Comparison of ENCODE assay signal across 27 mouse cellular contexts in the genomic region with DNA sequence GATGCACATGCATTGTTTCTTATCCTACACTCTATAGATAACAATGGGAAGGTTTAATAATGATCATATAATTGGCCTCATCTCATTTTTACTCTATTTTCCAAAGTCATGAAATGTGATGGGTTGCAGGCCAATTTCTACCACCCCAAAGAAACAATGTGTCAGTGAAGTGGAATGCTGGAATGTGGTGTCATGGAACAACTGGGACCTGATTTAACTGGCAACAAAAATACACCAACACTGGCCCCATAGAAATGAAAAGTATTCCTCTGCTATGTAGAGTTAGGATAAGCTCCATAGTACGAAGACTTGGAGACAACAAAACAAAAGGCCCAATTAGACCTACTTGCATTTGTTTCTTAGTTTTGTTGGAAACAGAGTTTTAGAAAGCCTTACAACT.
DNase-seq lines count a peak whose midpoint lies in the region; ATAC-seq and TF ChIP-seq lines count a peak whose summit lies in the region.
"Had no signal": no experiment of that assay in that cellular context is flagged by ENCODE, and none has a peak within 500 bp of the region (broad histone marks: within the 10 kb centered on the region; RNA-seq: fewer than 3 reads in every experiment).

No protein-coding gene starts in this region.

- H3K9ac ChIP-seq in heart, embryonic 16.5 days (ENCODE audit: low read length): no peak overlapping the region
- H3K9ac ChIP-seq in forebrain, embryonic 11.5 days (ENCODE audit: low read length): no peak overlapping the region
- H3K9ac ChIP-seq in intestine, postnatal 0 days (ENCODE audit: low read depth, low read length): no peak overlapping the region
- H3K9ac ChIP-seq: forebrain, postnatal 0 days; hindbrain, embryonic 12.5 days; limb, embryonic 15.5 days; liver, embryonic 14.5 days; lung, embryonic 15.5 days; neural tube, embryonic 13.5 days; stomach, embryonic 15.5 days had no signal

- ATAC-seq in heart, embryonic 16.5 days (replicated peaks; ENCODE audit: extremely low read depth, insufficient read depth, low FRiP score): peak; percentile 63; the same call in 1 of the 2 replicates
- ATAC-seq in forebrain, embryonic 11.5 days (replicated peaks; ENCODE audit: low FRiP score): no peak
- no peak for ATAC-seq in intestine, postnatal 0 days
- ATAC-seq: forebrain, postnatal 0 days had no signal

- DNase-seq in heart, adult 11 months: peak; percentile 87
- DNase-seq in heart, postnatal 25 days (ENCODE audit: low spot score): no peak
- no peak for DNase-seq in heart, embryonic 10.5 days (ENCODE audit: low spot score)
- DNase-seq in forebrain, embryonic 11.5 days (ENCODE audit: low spot score): no peak
- DNase-seq in right cerebral cortex, postnatal 25 days: no peak
- DNase-seq: adrenal gland, adult 2 months; cerebellum, adult 11 months; cerebellum, adult 9-11 months; forebrain, postnatal 0 days; kidney, adult 18-20 months; left cerebral cortex, postnatal 4 days; lung, postnatal 36 days; midbrain, embryonic 14.5 days; retina, postnatal 1 day; thymus, postnatal 36 days had no signal

- H3K4me3 ChIP-seq in heart, embryonic 10.5 days: no peak overlapping the region
- 0 out of 2 replicates have a peak overlapping the region, but pooled peaks have one; percentile 6 for H3K4me3 ChIP-seq in heart, embryonic 16.5 days (ENCODE audit: low read length)
- H3K4me3 ChIP-seq in forebrain, embryonic 11.5 days (ENCODE audit: low read depth, low read length): no peak overlapping the region
- H3K4me3 ChIP-seq in intestine, postnatal 0 days (ENCODE audit: low read depth, low read length): no peak overlapping the region
- H3K4me3 ChIP-seq: forebrain, embryonic 10.5 days; hindbrain, embryonic 12.5 days; left cerebral cortex, adult 2 months; limb, embryonic 15.5 days; lung, embryonic 15.5 days; megakaryocyte, embryonic 14.5 days; neural tube, embryonic 13.5 days; stomach, embryonic 15.5 days had no signal

- H3K9me3 ChIP-seq in heart, embryonic 10.5 days: no peaks in the 10 kb centered on the region
- no peaks in the 10 kb centered on the region for H3K9me3 ChIP-seq in heart, embryonic 16.5 days (replicated peaks; ENCODE audit: control insufficient read depth, low read length)
- H3K9me3 ChIP-seq in forebrain, embryonic 11.5 days (ENCODE audit: control insufficient read depth, low read length): no peaks in the 10 kb centered on the region
- no peaks in the 10 kb centered on the region for H3K9me3 ChIP-seq in intestine, postnatal 0 days (ENCODE audit: control insufficient read depth)
- H3K9me3 ChIP-seq: forebrain, embryonic 10.5 days; hindbrain, embryonic 12.5 days; limb, embryonic 15.5 days; lung, embryonic 15.5 days; megakaryocyte, embryonic 14.5 days; neural tube, embryonic 13.5 days; stomach, embryonic 15.5 days had no signal

- no peaks in the 10 kb centered on the region for H3K36me3 ChIP-seq in heart, embryonic 10.5 days
- H3K36me3 ChIP-seq in heart, embryonic 16.5 days (ENCODE audit: control insufficient read depth, insufficient read depth): no peaks in the 10 kb centered on the region
- H3K36me3 ChIP-seq in forebrain, embryonic 11.5 days (ENCODE audit: control insufficient read depth, insufficient read depth, low read length): no peaks in the 10 kb centered on the region
- H3K36me3 ChIP-seq in intestine, postnatal 0 days (ENCODE audit: control insufficient read depth, insufficient read depth): no peaks in the 10 kb centered on the region
- H3K36me3 ChIP-seq: forebrain, embryonic 10.5 days; hindbrain, embryonic 12.5 days; limb, embryonic 15.5 days; lung, embryonic 15.5 days; neural tube, embryonic 13.5 days; stomach, embryonic 15.5 days had no signal

- no peaks in the 10 kb centered on the region for H3K27me3 ChIP-seq in heart, embryonic 10.5 days (ENCODE audit: insufficient read depth, poor library complexity, severe bottlenecking)
- no peaks in the 10 kb centered on the region for H3K27me3 ChIP-seq in heart, embryonic 16.5 days (ENCODE audit: control insufficient read depth, insufficient read depth, low read length)
- H3K27me3 ChIP-seq in forebrain, embryonic 11.5 days (ENCODE audit: control insufficient read depth, insufficient read depth, low read length): no peaks in the 10 kb centered on the region
- H3K27me3 ChIP-seq in intestine, postnatal 0 days (replicated peaks; ENCODE audit: control insufficient read depth, insufficient read depth, low read length): no peaks in the 10 kb centered on the region
- H3K27me3 ChIP-seq: hindbrain, embryonic 12.5 days; limb, embryonic 15.5 days; lung, embryonic 15.5 days; megakaryocyte, embryonic 14.5 days; neural tube, embryonic 13.5 days; stomach, embryonic 15.5 days had no signal

- H3K4me1 ChIP-seq in heart, embryonic 10.5 days: no peaks in the 10 kb centered on the region
- H3K4me1 ChIP-seq in heart, embryonic 16.5 days (ENCODE audit: control insufficient read depth, insufficient read depth, low read length): no peaks in the 10 kb centered on the region
- no peaks in the 10 kb centered on the region for H3K4me1 ChIP-seq in forebrain, embryonic 11.5 days (replicated peaks; ENCODE audit: control insufficient read depth, insufficient read depth, low read length)
- H3K4me1 ChIP-seq in intestine, postnatal 0 days (replicated peaks; ENCODE audit: control insufficient read depth, insufficient read depth, low read length): no peaks in the 10 kb centered on the region
- H3K4me1 ChIP-seq: forebrain, embryonic 10.5 days; hindbrain, embryonic 12.5 days; limb, embryonic 15.5 days; lung, embryonic 15.5 days; megakaryocyte, embryonic 14.5 days; neural tube, embryonic 13.5 days; stomach, embryonic 15.5 days had no signal

- H3K4me2 ChIP-seq in heart, embryonic 16.5 days (ENCODE audit: low read depth, low read length): peak overlapping the region; percentile 9; the same call in 1 of the 2 replicates
- H3K4me2 ChIP-seq in forebrain, embryonic 11.5 days (ENCODE audit: low read depth, low read length, severe bottlenecking): no peak overlapping the region
- H3K4me2 ChIP-seq in intestine, postnatal 0 days (replicated peaks; ENCODE audit: low read depth): no peak overlapping the region
- H3K4me2 ChIP-seq: hindbrain, embryonic 12.5 days; limb, embryonic 15.5 days; lung, embryonic 15.5 days; neural tube, embryonic 13.5 days; stomach, embryonic 15.5 days had no signal

- no peak for TF ChIP-seq CTCF in intestine, postnatal 0 days (IDR thresholded peaks at IDR 0.05; ENCODE audit: low read depth)

- WGBS in heart, embryonic 10.5 days: 49% methylated on average over 1 of the region's 1 CpGs
- WGBS in heart, embryonic 16.5 days: 33% methylated on average over 1 of the region's 1 CpGs
- 35% methylated on average over 1 of the region's 1 CpGs for WGBS in forebrain, embryonic 11.5 days
- WGBS in intestine, postnatal 0 days: 79% methylated on average over 1 of the region's 1 CpGs

- intact Hi-C loops in heart, postnatal 25 days (cut with DNase I): loop anchor here (10.0 kb wide), 1 partner anchor 169 kb away; the partner anchor contains the start of gene Trdn

- H3K27ac ChIP-seq in heart, embryonic 10.5 days: peak overlapping the region; percentile 56; the same call in 1 of the 2 replicates
- peak overlapping the region; percentile 53 for H3K27ac ChIP-seq in heart, embryonic 16.5 days (ENCODE audit: low read length)
- H3K27ac ChIP-seq in forebrain, embryonic 11.5 days (ENCODE audit: low read depth, low read length): no peak overlapping the region
- no peak overlapping the region for H3K27ac ChIP-seq in intestine, postnatal 0 days (ENCODE audit: low read depth, low read length)
- H3K27ac ChIP-seq: forebrain, embryonic 10.5 days; hindbrain, embryonic 12.5 days; kidney, postnatal 0 days; left cerebral cortex, adult 2 months; limb, embryonic 15.5 days; liver, embryonic 14.5 days; lung, embryonic 15.5 days; neural tube, embryonic 13.5 days; stomach, embryonic 15.5 days had no signal

Comparison
In these comparisons a context has a peak if more than half of its experiments do, and no peak if none do; other contexts are left out.
1. H3K27ac ChIP-seq: peak in heart, embryonic 10.5 days (single experiment) and heart, embryonic 16.5 days (single experiment); none in forebrain, embryonic 11.5 days (single experiment) and intestine, postnatal 0 days (single experiment).